Mouse (Mus musculus) forebrain, embryonic 12.5 days (tissue): ENCODE results near the gene Nox1. TPM values are rescaled to one million over a fixed set of nuclear protein-coding genes. Genes with fewer than 3 reads are reported as not detected.

Experiments
- ATAC-seq: fragments of 200-750 bp; cut with Nextera tagmentation; 2 replicates; pipeline ENCODE4 v1.8.0; 2017; ENCODE audit warnings: moderate TSS enrichment; ENCODE audit not compliant: low FRiP score
- H3K27ac ChIP-seq: fragments of 300-500 bp; sonication (generic); 2 replicates; pipeline ENCODE4 v1.5.1; 2016; ENCODE audit warnings: mild to moderate bottlenecking
- H3K27me3 ChIP-seq: fragments of 300-500 bp; sonication (generic); 2 replicates; pipeline ENCODE4 v1.6.1; 2016; ENCODE audit warnings: mild to moderate bottlenecking
- H3K36me3 ChIP-seq: fragments of 300-500 bp; sonication (generic); replicated peaks from 2 replicates; pipeline ENCODE4 v1.6.1; 2016; ENCODE audit warnings: mild to moderate bottlenecking
- H3K4me1 ChIP-seq: fragments of 300-500 bp; sonication (generic); 2 replicates; pipeline ENCODE4 v1.6.1; 2016
- H3K4me2 ChIP-seq: fragments of 300-500 bp; sonication (generic); 2 replicates; pipeline ENCODE4 v1.6.1; 2016; ENCODE audit warnings: mild to moderate bottlenecking, moderate library complexity
- H3K4me3 ChIP-seq: fragments of 300-500 bp; sonication (generic); replicated peaks from 2 replicates; pipeline ENCODE4 v1.5.1; 2016; ENCODE audit warnings: mild to moderate bottlenecking
- H3K9ac ChIP-seq: fragments of 300-500 bp; sonication (generic); 2 replicates; pipeline ENCODE4 v1.6.1; 2016; ENCODE audit warnings: mild to moderate bottlenecking
- H3K9me3 ChIP-seq: fragments of 300-500 bp; sonication (generic); 2 replicates; pipeline ENCODE4 v1.6.1; 2016
- WGBS: fragments of 180-500 bp; shearing (Covaris S2); methylation state at CpG from one replicate; pipeline ENCODE4 v1.1.7; 2016; 5-methylcytosine and 5-hydroxymethylcytosine counted together
- microRNA-seq: library from miRNA; unstranded; fragments of <30 nt; microRNA quantifications from one replicate; pipeline ENCODE4, GENCODE M21; 2017
- polyA plus RNA-seq: library from polyadenylated mRNA; unstranded; fragments of >200 nt; fragmentation: Nextera tagmentation; extraction: Ambion mirVana; gene quantifications from 2 replicates; pipeline ENCODE4 v1.2.1, GENCODE M21; 2016

The Nox1 gene
- polyA plus RNA-seq, 1 experiment from 2014 or later = 0.14 TPM

DNA sequence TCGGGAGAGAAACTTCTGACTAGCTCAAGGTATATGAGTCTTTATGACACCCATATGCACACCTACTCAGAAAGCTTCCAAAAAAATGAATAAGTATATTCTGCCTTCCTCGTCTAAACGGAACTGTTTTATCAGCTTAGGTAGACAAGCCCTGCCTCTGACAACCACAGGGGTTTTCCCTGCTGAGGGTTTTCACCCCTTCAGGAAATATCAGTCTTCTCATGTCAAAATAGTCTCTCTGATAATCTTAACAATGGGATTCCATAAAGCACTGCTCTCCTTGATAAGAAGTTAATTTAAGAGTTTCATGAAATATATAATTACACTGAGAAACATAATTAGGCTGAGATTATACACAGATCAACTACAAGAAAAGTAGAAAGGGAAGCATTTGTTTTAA is 110.0 kb downstream of the Nox1 start:
- H3K9ac ChIP-seq = no peak overlapping the region
- H3K4me1 ChIP-seq = no peaks in the 10 kb centered on the region
- no peak for ATAC-seq
- H3K36me3 ChIP-seq = no peaks in the 10 kb centered on the region
- no peak overlapping the region for H3K4me3 ChIP-seq
- no peak overlapping the region for H3K27ac ChIP-seq
- H3K27me3 ChIP-seq = peaks cover 11% of the 10 kb centered on the region; the same call in 1 of the 2 replicates
- H3K4me2 ChIP-seq = no peak overlapping the region
- no peaks in the 10 kb centered on the region for H3K9me3 ChIP-seq
- 81% methylated on average over 3 of the region's 3 CpGs for WGBS

GRCm38 (mm10) chrX:134102641-134103040 is 119.1 kb downstream of the Nox1 start:
- Histone ChIP-seq H3K9me3 (no peaks in the 10 kb centered on the region), H3K27ac (no peak overlapping the region), H3K4me1 (no peaks in the 10 kb centered on the region), H3K9ac (no peak overlapping the region), H3K4me2 (no peak overlapping the region), H3K27me3 (no peaks in the 10 kb centered on the region), H3K36me3 (no peaks in the 10 kb centered on the region), H3K4me3 (no peak overlapping the region)
- 77% methylated on average over 2 of the region's 2 CpGs for WGBS
- ATAC-seq = no peak

DNA sequence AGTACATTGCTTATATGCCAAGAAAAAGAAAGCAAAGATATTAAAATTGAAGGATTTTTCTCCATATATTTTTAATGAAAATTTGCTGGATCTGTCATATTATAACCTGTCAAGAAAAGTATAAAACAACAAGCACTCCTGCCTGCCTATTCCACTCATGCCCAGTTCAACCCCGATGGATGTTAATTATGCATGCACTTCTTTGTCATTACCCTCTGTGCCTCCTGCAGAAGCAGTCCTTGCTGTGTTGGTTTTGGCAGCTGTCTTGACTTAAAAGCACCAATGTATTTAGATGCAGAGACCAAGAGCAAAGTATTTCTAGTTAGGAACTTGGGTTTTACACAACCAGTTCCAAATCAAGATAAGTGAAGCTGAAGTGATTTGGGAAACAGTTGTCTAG is 136.3 kb downstream of the Nox1 start:
- Histone ChIP-seq H3K9ac (no peak overlapping the region), H3K36me3 (peaks cover 11% of the 10 kb centered on the region), H3K27ac (no peak overlapping the region), H3K4me1 (no peaks in the 10 kb centered on the region), H3K4me2 (no peak overlapping the region), H3K27me3 (peaks cover 8% of the 10 kb centered on the region; the same call in 1 of the 2 replicates), H3K9me3 (no peaks in the 10 kb centered on the region), H3K4me3 (no peak overlapping the region)
- 26% methylated on average over 1 of the region's 1 CpGs for WGBS
- ATAC-seq = peak; percentile 64; the same call in 1 of the 2 replicates

GRCm38 (mm10) chrX:134059764-134060163 is 162.0 kb downstream of the Nox1 start:
- Histone ChIP-seq H3K9me3 (no peaks in the 10 kb centered on the region), H3K9ac (peak overlapping the region; percentile 68), H3K27ac (peak overlapping the region; percentile 90), H3K4me3 (peak overlapping the region; percentile 58), H3K36me3 (peaks cover 15% of the 10 kb centered on the region; the same call in 1 of the 2 replicates), H3K27me3 (0 out of 2 replicates have a peak, but pooled peaks cover 4% of the 10 kb centered on the region), H3K4me1 (peaks cover 6% of the 10 kb centered on the region; the same call in 1 of the 2 replicates), H3K4me2 (peak overlapping the region; percentile 47)
- ATAC-seq = peak; percentile 20; the same call in 1 of the 2 replicates
- 14% methylated on average over 10 of the region's 10 CpGs for WGBS

DNA sequence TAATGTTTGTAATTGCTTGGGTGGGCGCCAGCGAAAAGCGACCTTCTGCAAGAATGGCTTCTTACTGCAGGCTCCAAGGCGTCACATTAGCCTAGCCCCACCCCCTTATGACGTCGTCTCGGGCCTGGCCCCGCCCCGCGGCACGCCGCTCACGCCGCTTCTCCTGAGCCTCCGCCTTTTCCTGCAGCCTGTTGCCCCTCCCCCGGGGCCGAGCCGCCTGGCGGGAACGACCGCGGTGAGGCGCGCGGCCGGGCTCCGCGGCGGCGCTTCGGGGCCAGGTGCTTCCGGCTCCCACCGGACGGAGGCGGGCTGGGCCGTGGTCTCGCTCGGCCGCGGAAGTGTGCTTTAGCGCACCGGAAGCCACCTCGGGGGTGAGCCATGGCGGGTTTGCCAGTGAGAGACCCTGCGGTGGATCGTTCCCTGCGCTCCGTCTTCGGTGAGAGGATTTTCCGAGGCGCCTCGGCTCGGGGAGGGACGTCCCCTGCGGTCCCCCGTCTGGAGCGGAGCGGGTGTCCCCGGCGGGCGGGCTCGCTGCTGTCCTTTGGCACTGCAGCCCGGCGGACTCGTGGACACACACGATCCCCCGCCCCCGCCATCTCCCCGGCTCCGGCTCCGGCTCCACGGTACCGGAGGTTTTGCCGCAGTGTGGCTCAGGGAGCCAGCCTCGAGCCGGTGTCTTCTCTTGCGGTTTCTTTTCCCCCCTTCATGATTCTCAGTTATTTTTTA is 162.6 kb downstream of the Nox1 start, which contains the start of gene Cstf2:
Gene Cstf2 (plus strand): TSS at position 201 of the 726 bp plus-strand sequence.
- no peaks in the 10 kb centered on the region for H3K9me3 ChIP-seq
- peak; percentile 99 for ATAC-seq
- H3K4me1 ChIP-seq = peaks cover 6% of the 10 kb centered on the region; the same call in 1 of the 2 replicates
- peak within 1 kb of the TSS; percentile 47 for H3K4me2 ChIP-seq
- peak within 1 kb of the TSS; percentile 58 for H3K4me3 ChIP-seq
- H3K36me3 ChIP-seq = peaks cover 15% of the 10 kb centered on the region; the same call in 1 of the 2 replicates
- peak within 1 kb of the TSS; percentile 68 for H3K9ac ChIP-seq
- H3K27ac ChIP-seq = peak within 1 kb of the TSS; percentile 90
- H3K27me3 ChIP-seq = 0 out of 2 replicates have a peak, but pooled peaks cover 1% of the 10 kb centered on the region
- 17% methylated on average over 53 of the region's 77 CpGs for WGBS

DNA sequence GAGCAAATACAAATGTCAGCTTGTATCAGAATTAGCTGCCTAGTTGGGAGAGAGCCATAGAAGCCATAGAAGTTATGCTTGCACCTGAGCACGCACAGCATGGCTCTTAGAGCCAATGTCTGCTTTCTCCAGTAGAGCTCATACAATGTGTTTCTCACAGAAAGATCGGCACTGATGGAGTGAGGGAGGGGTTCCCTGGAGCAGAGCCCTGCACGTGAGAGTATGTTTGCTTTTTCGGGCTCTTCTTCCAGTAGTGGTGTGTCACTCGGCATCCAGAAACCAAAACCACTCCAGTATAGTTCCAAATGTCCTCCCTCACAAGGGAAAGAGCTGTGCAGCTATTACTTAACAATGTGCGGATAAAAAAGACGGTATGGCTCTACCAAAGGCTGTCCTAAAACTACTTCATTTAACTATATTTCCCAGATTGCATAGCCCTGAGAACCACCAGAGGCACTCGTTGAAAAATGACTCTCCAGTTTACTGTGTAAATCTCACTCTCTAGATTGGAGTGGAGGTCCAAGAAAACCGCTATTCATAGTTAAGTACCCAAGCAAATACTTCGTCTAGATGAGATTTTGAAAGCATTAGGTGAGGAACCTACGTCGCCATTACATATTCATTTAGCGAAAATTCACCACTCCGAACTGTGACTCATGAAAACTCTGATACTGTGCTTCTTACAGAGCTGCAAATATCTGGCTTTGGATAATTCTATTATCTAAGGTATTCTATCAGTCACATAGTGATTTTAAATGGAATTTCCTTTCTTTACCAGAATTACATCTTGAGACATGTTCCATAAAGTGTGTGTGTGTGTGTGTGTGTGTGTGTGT is 163.5 kb downstream of the Nox1 start:
- Histone ChIP-seq H3K36me3 (peaks cover 15% of the 10 kb centered on the region; the same call in 1 of the 2 replicates), H3K9ac (no peak overlapping the region), H3K27me3 (no peaks in the 10 kb centered on the region), H3K9me3 (no peaks in the 10 kb centered on the region), H3K4me3 (peak overlapping the region; percentile 58), H3K4me1 (peaks cover 6% of the 10 kb centered on the region; the same call in 1 of the 2 replicates), H3K4me2 (peak overlapping the region; percentile 33), H3K27ac (no peak overlapping the region)
- WGBS = 82% methylated on average over 14 of the region's 14 CpGs
- ATAC-seq = no peak

- no peak overlapping the region for H3K9ac ChIP-seq
- H3K27ac ChIP-seq = no peak overlapping the region
- no peaks in the 10 kb centered on the region for H3K9me3 ChIP-seq
- WGBS = 86% methylated on average over 2 of the region's 2 CpGs
- peaks cover 6% of the 10 kb centered on the region; the same call in 1 of the 2 replicates for H3K4me1 ChIP-seq
- H3K4me3 ChIP-seq = no peak overlapping the region
- no peaks in the 10 kb centered on the region for H3K27me3 ChIP-seq
- no peak for ATAC-seq
- no peak overlapping the region for H3K4me2 ChIP-seq
- H3K36me3 ChIP-seq = peaks cover 6% of the 10 kb centered on the region; the same call in 1 of the 2 replicates
Observed at GRCm38 (mm10) chrX:134056897-134057296, 164.9 kb downstream of the Nox1 start.

DNA sequence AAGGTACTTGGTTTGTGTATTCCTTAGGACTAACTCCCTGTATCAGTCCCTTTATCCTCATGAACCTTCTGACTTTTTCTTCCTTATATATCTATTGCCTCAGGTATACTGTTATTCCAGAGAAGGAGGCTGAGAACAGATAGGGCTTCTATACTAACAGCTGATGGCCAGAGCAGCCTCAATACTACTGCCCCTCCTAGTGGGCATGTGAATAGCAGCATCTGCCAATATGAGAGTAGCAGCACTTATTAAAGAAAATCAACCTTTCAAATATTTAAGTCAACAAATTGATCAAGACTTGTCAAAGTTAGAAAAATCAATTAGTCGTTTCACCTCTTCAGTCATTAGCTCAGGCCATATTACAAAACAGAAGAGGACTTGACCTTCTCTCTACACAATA is 172.8 kb downstream of the Nox1 start:
- no peak for ATAC-seq

More for the DNA sequence above, 172.8 kb downstream of the Nox1 start:
- Histone ChIP-seq H3K27ac (no peak overlapping the region), H3K9ac (no peak overlapping the region), H3K4me3 (no peak overlapping the region), H3K4me1 (no peaks in the 10 kb centered on the region), H3K36me3 (no peaks in the 10 kb centered on the region), H3K27me3 (no peaks in the 10 kb centered on the region), H3K4me2 (no peak overlapping the region), H3K9me3 (no peaks in the 10 kb centered on the region)
- 67% methylated on average over 1 of the region's 1 CpGs for WGBS

Small RNA genes within 50 kb of the gene (microRNA-seq; reads per million reads assigned to microRNA genes)
- not detected for gene Mir3112

Other genes starting within 250 kb of the Nox1 start
- gene Sytl4, start 240.1 kb downstream of the Nox1 start, polyA plus RNA-seq = 0.81 and 1.00 TPM in 2 replicates
- gene Cstf2, start 162.8 kb downstream of the Nox1 start, polyA plus RNA-seq = 72.8 and 74.4 TPM in 2 replicates
- 0.17 and 0.33 TPM in 2 replicates for gene Xkrx, start 59.9 kb downstream of the Nox1 start, polyA plus RNA-seq
- gene Arl13a, start 34.5 kb downstream of the Nox1 start, polyA plus RNA-seq = not detected in 2 replicates
- 8.3 and 9.3 TPM in 2 replicates for gene Trmt2b, start 55.0 kb upstream of the Nox1 start, polyA plus RNA-seq
- gene Tmem35a, start 73.3 kb upstream of the Nox1 start, polyA plus RNA-seq = 45.5 and 45.6 TPM in 2 replicates
- 26.2 and 28.8 TPM in 2 replicates for gene Cenpi, start 86.1 kb upstream of the Nox1 start, polyA plus RNA-seq
- gene Drp2, start 182.6 kb upstream of the Nox1 start, polyA plus RNA-seq = 11.1 and 11.5 TPM in 2 replicates